Mouse (Mus musculus): ENCODE results near the gene Enthd1.

- no peak for TF ChIP-seq CTCF (IDR thresholded peaks at IDR 0.05; ENCODE audit: borderline replicate concordance, insufficient read depth, low read depth, low read length)
- no peak for TF ChIP-seq POLR2A (IDR thresholded peaks at IDR 0.05; ENCODE audit: borderline replicate concordance, insufficient read depth, low read length)
These were observed 151.9 kb downstream of the Enthd1 start for GRCm38 (mm10) chr15:80413070-80413469.
